Mouse (Mus musculus) brain, embryonic 14.5 days (tissue): ENCODE measurements at regions not wholly inside any gene's neighbourhood (a gene's known extent, or its start where the extent isn't known, plus 50 kb on each side); places are given as distances from the start of the nearest gene placed in this dataset.
A peak's percentile ranks its signal among the peaks of the same experiment; 100 is the strongest.
"Not testable (repeated sequence)": the region's sequence is repeated elsewhere in the genome, so short reads cannot be mapped to it uniquely, and the experiment has no call there.

Source experiments
- DNase-seq: peaks from one replicate; pipeline ENCODE4 v3.0.0-alpha.2; 2011; ENCODE audit warnings: low read depth
- CTCF ChIP-seq: fragments of 200-500 bp; IDR thresholded peaks from 2 replicates; pipeline ENCODE4 v1.5.1; 2012; ENCODE audit warnings: inconsistent platforms, mild to moderate bottlenecking, moderate library complexity, borderline replicate concordance; ENCODE audit not compliant: insufficient read depth, insufficient read length; ENCODE audit errors: extremely low read depth
- POLR2A ChIP-seq: fragments of 200-500 bp; IDR thresholded peaks from 2 replicates; pipeline ENCODE4 v1.6.1; 2012; ENCODE audit warnings: mild to moderate bottlenecking, inconsistent platforms, borderline replicate concordance; ENCODE audit not compliant: poor library complexity, insufficient read depth, insufficient read length, severe bottlenecking; ENCODE audit errors: extremely low read depth

GRCm38 (mm10) chr11:40309646-40310045, 385.4 kb downstream of the Mat2b start:
- TF ChIP-seq CTCF, result no peak
- no peak for TF ChIP-seq POLR2A
- DNase-seq, result peak; percentile 81

DNA sequence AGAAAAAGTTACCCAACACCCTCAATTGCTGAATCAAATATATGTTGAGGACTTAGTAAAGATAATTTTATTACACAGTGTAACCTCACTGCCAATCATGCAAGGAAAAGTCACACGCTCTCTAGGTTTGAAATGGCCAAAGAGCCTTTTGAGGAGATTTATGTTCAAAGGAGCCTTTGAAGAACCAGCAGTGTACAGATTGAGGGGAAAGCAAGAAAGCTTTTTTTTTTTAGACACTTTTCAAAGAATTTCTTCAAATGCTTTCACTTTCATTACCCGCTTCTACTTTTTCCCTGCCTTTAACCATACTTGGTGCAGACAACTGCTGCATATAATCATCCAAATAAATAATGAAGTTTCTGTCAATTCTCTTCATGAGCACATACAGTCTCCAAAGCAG, 392.4 kb downstream of the Mat2b start:
- DNase-seq, result no peak
- TF ChIP-seq POLR2A (no peak), CTCF (no peak)

DNA sequence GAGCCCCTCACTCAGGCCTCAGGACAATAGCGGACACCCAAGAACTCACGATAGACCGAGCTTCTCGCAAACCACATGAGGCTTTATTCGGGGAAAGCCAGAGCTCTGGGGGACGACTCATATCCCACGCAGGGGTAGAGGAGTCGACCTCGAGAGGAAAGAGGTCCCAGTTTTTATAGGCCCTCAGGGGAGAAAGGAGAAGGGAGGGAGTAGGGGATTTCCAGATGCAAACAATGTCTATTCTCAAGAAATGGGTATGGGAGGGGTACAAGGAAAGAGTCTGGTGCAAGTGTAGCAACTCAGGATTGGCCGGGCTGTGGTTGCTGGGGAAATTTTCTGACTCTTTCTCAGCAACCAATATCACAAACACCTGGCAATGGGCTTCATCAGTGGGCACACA, 395.0 kb downstream of the Mat2b start:
- DNase-seq, result not testable (repeated sequence)

GRCm38 (mm10) chr11:40286936-40287335, 408.1 kb downstream of the Mat2b start:
- TF ChIP-seq POLR2A, result no peak
- TF ChIP-seq CTCF, result no peak
- DNase-seq, result peak; percentile 53

GRCm38 (mm10) chr11:40286391-40286790, 408.6 kb downstream of the Mat2b start:
- no peak for TF ChIP-seq POLR2A
- no peak for TF ChIP-seq CTCF
- peak; percentile 61 for DNase-seq

- TF ChIP-seq CTCF, result no peak
- TF ChIP-seq POLR2A, result no peak
- peak; percentile 63 for DNase-seq
Observed at GRCm38 (mm10) chr11:40276737-40277136, 418.3 kb downstream of the Mat2b start.

- DNase-seq, result no peak
Observed at GRCm38 (mm10) chr11:40253123-40253522, 441.9 kb downstream of the Mat2b start.

GRCm38 (mm10) chr11:40252399-40252798, 442.6 kb downstream of the Mat2b start:
- no peak for TF ChIP-seq POLR2A
- TF ChIP-seq CTCF, result no peak
- no peak for DNase-seq

More at GRCm38 (mm10) chr11:40253123-40253522, 441.9 kb downstream of the Mat2b start:
- no peak for TF ChIP-seq POLR2A
- no peak for TF ChIP-seq CTCF

- TF ChIP-seq POLR2A, result no peak
- no peak for TF ChIP-seq CTCF
Observed at GRCm38 (mm10) chr11:40251131-40251530, 443.9 kb downstream of the Mat2b start.

GRCm38 (mm10) chr11:40216391-40216790, 478.6 kb downstream of the Mat2b start:
- no peak for DNase-seq
- TF ChIP-seq POLR2A, result no peak
- no peak for TF ChIP-seq CTCF

More at GRCm38 (mm10) chr11:40251131-40251530, 443.9 kb downstream of the Mat2b start:
- DNase-seq, result no peak
